Mouse (Mus musculus) large intestine, adult 2 months (tissue): ENCODE data around the gene Slc17a7. TPM values are rescaled to one million over a fixed set of nuclear protein-coding genes. Genes with fewer than 3 reads are reported as not detected.

Source experiments
- DNase-seq: peaks from one replicate; pipeline ENCODE4 v3.0.0-alpha.2; 2012; ENCODE audit warnings: low read depth, low spot score
- WGBS: fragments of 180-500 bp; shearing (Covaris S2); methylation state at CpG from one replicate; pipeline ENCODE4 v1.1.7; 2018; 5-methylcytosine and 5-hydroxymethylcytosine counted together
- polyA plus RNA-seq: library from polyadenylated mRNA; depleted of rRNA; stranded (reverse); fragments of >200 nt; gene quantifications from 2 replicates; pipeline ENCODE4 v1.2.3, GENCODE M21; 2012

The Slc17a7 gene
- polyA plus RNA-seq, 1 experiment, result 0.11 TPM

- no peak for DNase-seq
- WGBS, result 67% methylated on average over 5 of the region's 5 CpGs
Observed at GRCm38 (mm10) chr7:45193406-45193805, 29.7 kb downstream of the Slc17a7 start.

- 69% methylated on average over 17 of the region's 17 CpGs for WGBS
- no peak for DNase-seq
Observed at GRCm38 (mm10) chr7:45193871-45194785, 30.4 kb downstream of the Slc17a7 start.

- DNase-seq, result no peak
- 73% methylated on average over 13 of the region's 13 CpGs for WGBS
Observed at GRCm38 (mm10) chr7:45195341-45196175, 31.8 kb downstream of the Slc17a7 start.

- DNase-seq, result no peak
- WGBS, result 76% methylated on average over 4 of the region's 4 CpGs
Observed at GRCm38 (mm10) chr7:45196176-45196535, 32.4 kb downstream of the Slc17a7 start.

GRCm38 (mm10) chr7:45196994-45197393 lies 33.2 kb downstream of the Slc17a7 start:
- WGBS, result 72% methylated on average over 5 of the region's 5 CpGs
- no peak for DNase-seq

GRCm38 (mm10) chr7:45198435-45198834 lies 34.7 kb downstream of the Slc17a7 start:
- WGBS, result 18% methylated on average over 5 of the region's 5 CpGs

GRCm38 (mm10) chr7:45198961-45199360 lies 35.2 kb downstream of the Slc17a7 start:
- no peak for DNase-seq
- 64% methylated on average over 11 of the region's 11 CpGs for WGBS

More at GRCm38 (mm10) chr7:45198435-45198834, 34.7 kb downstream of the Slc17a7 start:
- no peak for DNase-seq

- no peak for DNase-seq
- WGBS, result 51% methylated on average over 10 of the region's 10 CpGs
Observed at GRCm38 (mm10) chr7:45202654-45203053, 38.9 kb downstream of the Slc17a7 start.

- WGBS, result 6% methylated on average over 44 of the region's 44 CpGs
- peak; percentile 55 for DNase-seq
Observed at GRCm38 (mm10) chr7:45204380-45205143, 40.8 kb downstream of the Slc17a7 start, which contains the start of gene Ccdc155. Ccdc155 (minus strand) TSS chr7:45204892.

- no peak for DNase-seq
- 81% methylated on average over 6 of the region's 6 CpGs for WGBS
Observed at GRCm38 (mm10) chr7:45208260-45208659, 44.5 kb downstream of the Slc17a7 start.

- WGBS, result 77% methylated on average over 10 of the region's 10 CpGs
Observed at GRCm38 (mm10) chr7:45211070-45211469, 47.3 kb downstream of the Slc17a7 start.

GRCm38 (mm10) chr7:45211851-45212251 lies 48.1 kb downstream of the Slc17a7 start, which contains the start of gene Dkkl1:
Dkkl1 (minus strand) TSS chr7:45212147.
- no peak for DNase-seq
- WGBS, result 5% methylated on average over 17 of the region's 17 CpGs

More at GRCm38 (mm10) chr7:45211070-45211469, 47.3 kb downstream of the Slc17a7 start:
- no peak for DNase-seq

- 68% methylated on average over 7 of the region's 7 CpGs for WGBS
- DNase-seq, result no peak
Observed at GRCm38 (mm10) chr7:45212356-45212755, 48.6 kb downstream of the Slc17a7 start.

- DNase-seq, result no peak
- WGBS, result 90% methylated on average over 5 of the region's 5 CpGs
Observed at GRCm38 (mm10) chr7:45213708-45214107, 50.0 kb downstream of the Slc17a7 start.

GRCm38 (mm10) chr7:45215673-45216441 lies 52.1 kb downstream of the Slc17a7 start, which contains the start of gene Tead2:
Tead2 (plus strand) TSS chr7:45215753.
- WGBS, result 1% methylated on average over 55 of the region's 55 CpGs
- DNase-seq, result no peak

- WGBS, result 8% methylated on average over 13 of the region's 13 CpGs
- no peak for DNase-seq
Observed at GRCm38 (mm10) chr7:45216442-45217183, 52.9 kb downstream of the Slc17a7 start.

- WGBS, result 72% methylated on average over 2 of the region's 2 CpGs
- DNase-seq, result no peak
Observed at GRCm38 (mm10) chr7:45221680-45222079, 57.9 kb downstream of the Slc17a7 start.

- no peak for DNase-seq
- WGBS, result 87% methylated on average over 7 of the region's 7 CpGs
Observed at GRCm38 (mm10) chr7:45224826-45225225, 61.1 kb downstream of the Slc17a7 start.
